ENCODE assay signal across 8 mouse cellular contexts in genomic region chr5:117506406-117506805, GRCm38 (mm10).
DNase-seq lines count a peak whose midpoint lies in the region; ATAC-seq and TF ChIP-seq lines count a peak whose summit lies in the region.

No protein-coding gene starts in this region.

- ATAC-seq in lung, embryonic 14.5 days (ENCODE audit: insufficient read depth) = no peak

- H3K4me2 ChIP-seq in lung, embryonic 14.5 days = no peak overlapping the region

- no peaks in the 10 kb centered on the region for H3K27me3 ChIP-seq in lung, embryonic 14.5 days (ENCODE audit: insufficient read depth, low read length)
- H3K27me3 ChIP-seq in spleen, adult 2 months (ENCODE audit: control insufficient read depth, insufficient read depth, low read length) = no peaks in the 10 kb centered on the region

- H3K4me1 ChIP-seq in cortical plate, adult 2 months (ENCODE audit: control insufficient read depth, insufficient read depth, low read length) = 0 out of 2 replicates have a peak, but pooled peaks cover 1% of the 10 kb centered on the region
- H3K4me1 ChIP-seq in lung, embryonic 14.5 days (ENCODE audit: insufficient read depth) = no peaks in the 10 kb centered on the region
- H3K4me1 ChIP-seq in spleen, adult 2 months (ENCODE audit: control insufficient read depth, insufficient read depth, insufficient read length) = peaks cover 11% of the 10 kb centered on the region; the same call in 1 of the 2 replicates

- TF ChIP-seq POLR2A in cortical plate, adult 2 months (IDR thresholded peaks at IDR 0.05; ENCODE audit: extremely low read depth, insufficient read depth, low read length) = no peak
- TF ChIP-seq POLR2A in spleen, adult 2 months (IDR thresholded peaks at IDR 0.05; ENCODE audit: low read depth, low read length) = no peak

- DNase-seq in gastrocnemius, adult 18-20 months (ENCODE audit: low spot score) = peak; percentile 38
- no peak for DNase-seq in gastrocnemius, adult 8-10 months (ENCODE audit: low spot score in 2 of 2)
- DNase-seq in 3T3-L1 (ENCODE audit: low read depth, low spot score) = peak; percentile 57
- peak; percentile 63 for DNase-seq in T-cell, adult 2 months (ENCODE audit: low spot score)
- peak; percentile 81 for DNase-seq in kidney, adult 11 months
- peak; percentile 77 for DNase-seq in lung, embryonic 14.5 days
- DNase-seq in spleen, adult 2 months (ENCODE audit: low read depth in 1 of 2, low spot score in 2 of 2) = peak in 1 of 2 experiments; percentile 41

- no peak overlapping the region for H3K4me3 ChIP-seq in cortical plate, adult 2 months (ENCODE audit: insufficient read depth, low read length)
- H3K4me3 ChIP-seq in lung, embryonic 14.5 days (ENCODE audit: low read depth, low read length) = no peak overlapping the region
- no peak overlapping the region for H3K4me3 ChIP-seq in spleen, adult 2 months (ENCODE audit: extremely low read depth, insufficient read depth, insufficient read length)

- H3K9me3 ChIP-seq in lung, embryonic 14.5 days (ENCODE audit: low read depth, low read length) = no peaks in the 10 kb centered on the region

- no peak overlapping the region for H3K27ac ChIP-seq in cortical plate, adult 2 months (ENCODE audit: insufficient read depth, low read length)
- no peak overlapping the region for H3K27ac ChIP-seq in lung, embryonic 14.5 days (ENCODE audit: low read depth)
- no peak overlapping the region for H3K27ac ChIP-seq in spleen, adult 2 months (ENCODE audit: insufficient read depth, low read length)

- TF ChIP-seq CTCF in cortical plate, adult 2 months (IDR thresholded peaks at IDR 0.05; ENCODE audit: extremely low read depth, insufficient read depth, low read length) = peak; percentile 71
- peak; percentile 87 for TF ChIP-seq CTCF in lung, embryonic 14.5 days (IDR thresholded peaks at IDR 0.05; ENCODE audit: low read depth)
- peak; percentile 79; the same call in 1 of the 2 replicates for TF ChIP-seq CTCF in spleen, adult 2 months (IDR thresholded peaks at IDR 0.05; ENCODE audit: extremely low read depth, insufficient read depth, insufficient read length, insufficient replicate concordance)

- no peaks in the 10 kb centered on the region for H3K36me3 ChIP-seq in lung, embryonic 14.5 days (ENCODE audit: insufficient read depth)
- no peaks in the 10 kb centered on the region for H3K36me3 ChIP-seq in spleen, adult 2 months (ENCODE audit: control insufficient read depth, insufficient read depth, low read length)

- no peak overlapping the region for H3K9ac ChIP-seq in lung, embryonic 14.5 days

- WGBS in lung, embryonic 14.5 days = 27% methylated on average over 13 of the region's 13 CpGs
- 35% methylated on average over 13 of the region's 13 CpGs for WGBS in spleen, adult 2 months

Comparison
In these comparisons a context has a peak if more than half of its experiments do, and no peak if none do; other contexts are left out.
1. DNase-seq: peak in gastrocnemius, adult 18-20 months (single experiment), 3T3-L1 (single experiment), T-cell, adult 2 months (single experiment), kidney, adult 11 months (single experiment) and lung, embryonic 14.5 days (single experiment); none in gastrocnemius, adult 8-10 months (0 of 2).
2. Peak in every context shown above with its lines, with median percentiles within 50 percentile points of each other: CTCF ChIP-seq.